Mouse (Mus musculus) left cerebral cortex, postnatal 4 days (tissue): ENCODE measurements around the gene Rbm31y. TPM values are rescaled to one million over a fixed set of nuclear protein-coding genes. Genes with fewer than 3 reads are reported as not detected.
"Not testable (repeated sequence)": the region's sequence is repeated elsewhere in the genome, so short reads cannot be mapped to it uniquely, and the experiment has no call there.

Source experiments
- DNase-seq: peaks from one replicate; pipeline ENCODE4 v3.0.0-alpha.2; 2022
- intact Hi-C: fragments of 180-260 bp; cut with DNase I; formaldehyde crosslinking; loops from one replicate; pipeline ENCODE4 v1.15.1; 2025
- total RNA-seq, 2 experiments: library from RNA; stranded (reverse); gene quantifications; 2 replicates each; pipeline ENCODE4 v1.2.3; 2021

Rbm31y gene
- total RNA-seq = not detected

DNA sequence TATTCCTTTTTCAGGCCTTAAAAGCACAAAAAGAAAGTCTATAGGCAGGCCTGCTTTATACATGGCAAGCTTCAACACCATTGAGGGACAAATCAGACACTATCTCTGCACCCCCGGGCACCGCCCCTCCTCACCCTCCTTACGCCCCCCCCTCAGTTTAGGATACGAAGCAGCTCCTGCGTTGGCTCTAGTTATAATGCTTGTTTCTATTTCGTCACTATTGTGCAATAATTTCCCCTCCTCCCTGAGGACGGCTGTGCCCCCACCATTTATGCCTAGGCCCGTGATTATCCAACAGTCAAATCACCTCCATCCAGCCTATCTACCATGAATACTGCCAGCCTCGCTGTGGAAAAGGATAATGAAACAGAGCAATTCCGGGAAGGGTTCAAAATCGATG, at the start of gene Rbm31y:
Gene Rbm31y, plus strand, starts transcription at position 301 of the 400 bp plus-strand sequence.
- intact Hi-C loops = not testable (repeated sequence)

More for the DNA sequence above, at the start of gene Rbm31y:
- DNase-seq = not testable (repeated sequence)
